Mouse (Mus musculus): ENCODE results near the gene Catsper4.

Gene Catsper4

GRCm38 (mm10) chr4:134172391-134172790, 54.8 kb downstream of the Catsper4 start:
- peak; percentile 51 for DNase-seq

DNA sequence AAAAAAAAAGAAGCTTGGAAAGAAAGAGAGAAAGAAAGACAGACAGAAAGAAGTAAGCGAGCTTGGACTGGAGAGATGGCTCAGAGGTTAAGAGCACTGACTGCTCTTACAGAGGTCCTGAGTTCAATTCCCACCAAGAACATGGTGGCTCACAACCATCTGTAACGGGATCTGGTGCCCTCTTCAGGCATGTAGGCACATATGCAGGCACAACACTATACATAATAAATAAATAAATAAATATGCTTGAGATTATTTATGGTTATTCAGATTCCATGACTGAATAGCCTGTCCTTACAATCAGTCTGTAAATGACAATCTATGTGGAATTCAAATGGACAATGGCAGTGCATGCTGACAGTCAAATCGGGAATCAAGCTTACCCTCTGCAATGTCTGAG, 60.3 kb downstream of the Catsper4 start:
- no peak for DNase-seq

DNA sequence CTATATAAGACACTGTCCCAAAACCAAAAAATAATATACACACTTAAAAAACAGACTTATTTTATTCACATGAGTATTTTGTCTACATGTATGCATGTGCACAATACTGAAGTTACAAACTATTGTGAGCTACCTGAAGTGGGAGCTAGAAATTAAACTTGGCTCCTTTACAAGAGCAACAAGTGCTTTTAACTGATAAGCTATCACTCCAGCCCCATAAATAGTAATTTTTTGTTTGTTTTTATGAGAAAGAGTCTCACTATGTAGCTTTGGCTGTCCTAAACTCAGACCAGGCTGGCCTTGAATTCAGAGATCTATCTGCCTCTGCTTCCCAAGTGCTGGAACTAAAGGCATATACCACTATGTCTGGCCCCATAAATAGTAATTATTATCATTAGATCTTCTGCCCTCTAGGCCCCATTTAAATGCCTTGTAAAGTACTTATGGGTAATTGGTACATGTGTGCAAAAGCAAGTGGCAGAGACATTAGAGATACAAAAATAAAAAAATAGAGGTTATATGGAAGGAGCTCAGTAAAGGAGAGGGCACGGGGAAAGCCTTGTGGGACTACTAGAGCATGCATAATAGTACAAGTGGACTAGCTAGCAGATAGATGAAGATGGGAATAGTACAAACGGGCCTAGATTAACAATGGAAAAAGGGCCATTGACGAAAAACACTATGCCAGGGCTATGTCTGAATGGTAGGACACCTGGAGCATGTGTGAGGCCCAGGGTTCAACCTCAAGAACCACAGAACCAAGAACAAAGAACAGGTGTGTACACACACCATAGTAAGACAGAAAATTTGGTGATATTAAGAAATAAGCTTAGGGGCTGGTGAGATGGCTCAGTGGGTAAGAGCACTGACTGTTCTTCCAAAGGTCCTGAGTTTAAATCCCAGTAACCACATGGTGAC, 61.4 kb downstream of the Catsper4 start:
- no peak for DNase-seq

DNA sequence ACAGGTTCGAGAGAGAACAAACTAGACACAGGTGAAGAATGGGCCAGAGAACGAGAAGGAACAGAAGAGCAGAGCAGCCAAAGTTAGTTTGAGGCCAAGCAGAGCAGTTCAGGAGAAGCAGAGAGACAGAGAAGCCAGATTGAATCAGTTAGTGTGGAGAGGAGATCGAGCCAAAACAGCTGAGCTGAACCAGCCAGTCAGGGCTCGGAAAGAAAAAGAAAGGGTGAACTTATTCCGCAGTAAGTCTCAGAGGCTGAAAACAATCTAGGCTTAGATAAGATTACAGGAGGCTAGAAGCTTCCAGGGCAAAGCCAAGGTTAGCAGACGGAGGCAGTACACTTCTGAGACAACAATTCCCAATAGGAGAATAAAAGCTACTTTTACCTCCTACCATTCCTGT, 62.2 kb downstream of the Catsper4 start:
- DNase-seq: no peak

DNA sequence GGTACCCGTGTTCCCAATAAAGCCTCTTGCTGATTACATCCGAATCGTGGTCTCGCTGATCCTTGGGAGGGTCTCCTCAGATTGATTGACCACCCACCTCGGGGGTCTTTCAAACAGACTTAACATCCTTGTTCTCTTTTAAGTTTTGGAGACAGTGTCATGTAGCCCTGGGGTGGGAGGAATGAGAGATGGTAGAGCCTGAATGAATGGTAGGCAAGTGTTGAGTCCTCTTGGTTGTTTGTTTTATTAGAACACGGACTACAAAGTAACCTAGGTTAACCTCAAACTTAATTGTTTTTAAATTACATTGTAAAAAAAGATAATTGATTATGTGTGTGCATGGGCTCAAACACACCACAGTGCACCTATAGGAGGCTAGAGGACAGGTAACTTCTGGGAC, 62.6 kb downstream of the Catsper4 start:
- DNase-seq: no peak
